In genomic region chr8:120916831-120917435, GRCm38 (mm10) we compare ENCODE assay signal across 21 mouse cellular contexts.
DNase-seq lines count a peak whose midpoint lies in the region; ATAC-seq and TF ChIP-seq lines count a peak whose summit lies in the region.
"Had no signal": no experiment of that assay in that cellular context is flagged by ENCODE, and none has a peak within 500 bp of the region (broad histone marks: within the 10 kb centered on the region; RNA-seq: fewer than 3 reads in every experiment).

No protein-coding gene starts in this region.

- no peaks in the 10 kb centered on the region for H3K9me3 ChIP-seq in liver, embryonic 12.5 days (replicated peaks)
- no peaks in the 10 kb centered on the region for H3K9me3 ChIP-seq in liver, postnatal 0 days (ENCODE audit: low read length)
- H3K9me3 ChIP-seq in intestine, postnatal 0 days (ENCODE audit: control insufficient read depth), result no peaks in the 10 kb centered on the region
- H3K9me3 ChIP-seq: embryonic facial prominence, embryonic 12.5 days; forebrain, embryonic 13.5 days; hindbrain, embryonic 10.5 days had no signal

- H3K4me3 ChIP-seq in liver, embryonic 12.5 days, result no peak overlapping the region
- H3K4me3 ChIP-seq in liver, postnatal 0 days (ENCODE audit: low read depth, low read length), result no peak overlapping the region
- no peak overlapping the region for H3K4me3 ChIP-seq in intestine, postnatal 0 days (ENCODE audit: low read depth, low read length)
- H3K4me3 ChIP-seq: embryonic facial prominence, embryonic 12.5 days; erythroblast, embryonic 14.5 days; forebrain, embryonic 13.5 days; hindbrain, embryonic 10.5 days; left cerebral cortex, adult 2 months had no signal

- no peak for ATAC-seq in cerebellum, adult (ENCODE audit: insufficient number of reproducible peaks, low FRiP score, low TSS enrichment)
- 0 out of 2 replicates have a peak, but pooled peaks have one; percentile 21 for ATAC-seq in liver, embryonic 12.5 days
- ATAC-seq in liver, postnatal 0 days, result no peak
- no peak for ATAC-seq in intestine, postnatal 0 days
- ATAC-seq: forebrain, embryonic 13.5 days had no signal

- H3K27ac ChIP-seq in liver, embryonic 12.5 days, result no peak overlapping the region
- no peak overlapping the region for H3K27ac ChIP-seq in liver, postnatal 0 days (ENCODE audit: low read depth)
- H3K27ac ChIP-seq in intestine, postnatal 0 days (ENCODE audit: low read depth, low read length), result no peak overlapping the region
- H3K27ac ChIP-seq: embryonic facial prominence, embryonic 12.5 days; forebrain, embryonic 13.5 days; hindbrain, embryonic 10.5 days; left cerebral cortex, adult 2 months had no signal

- DNase-seq in cerebellum, postnatal 10 days, result peak; percentile 62 to 69
- DNase-seq in liver, postnatal 0 days, result no peak
- DNase-seq in brain, adult 2 months (ENCODE audit: low read depth, low spot score), result peak; percentile 4
- DNase-seq in lung, postnatal 25 days (ENCODE audit: low spot score), result peak; percentile 72
- no peak for DNase-seq in spleen, adult 18-20 months
- DNase-seq: cerebellum, adult 18-20 months; gastrocnemius, postnatal 36 days; kidney, adult 2 months; kidney, postnatal 14 days; retina, postnatal 1 day; thymus, postnatal 14 days had no signal

- no peak overlapping the region for H3K9ac ChIP-seq in liver, embryonic 12.5 days
- H3K9ac ChIP-seq in liver, postnatal 0 days (replicated peaks), result no peak overlapping the region
- H3K9ac ChIP-seq in intestine, postnatal 0 days (ENCODE audit: low read depth, low read length), result no peak overlapping the region
- H3K9ac ChIP-seq: embryonic facial prominence, embryonic 12.5 days; forebrain, embryonic 13.5 days had no signal

- WGBS in liver, embryonic 12.5 days (ENCODE audit: insufficient replicate concordance), result 31% methylated on average over 14 of the region's 14 CpGs
- 47% methylated on average over 14 of the region's 14 CpGs for WGBS in liver, postnatal 0 days (ENCODE audit: insufficient replicate concordance)
- WGBS in intestine, postnatal 0 days, result 67% methylated on average over 14 of the region's 14 CpGs

- no peak for TF ChIP-seq CTCF in liver, postnatal 0 days (IDR thresholded peaks at IDR 0.05; ENCODE audit: low read depth)
- TF ChIP-seq CTCF in intestine, postnatal 0 days (IDR thresholded peaks at IDR 0.05; ENCODE audit: low read depth), result no peak

- no peaks in the 10 kb centered on the region for H3K36me3 ChIP-seq in liver, embryonic 12.5 days
- no peaks in the 10 kb centered on the region for H3K36me3 ChIP-seq in liver, postnatal 0 days (replicated peaks; ENCODE audit: insufficient read depth, low read length)
- H3K36me3 ChIP-seq in intestine, postnatal 0 days (ENCODE audit: control insufficient read depth, insufficient read depth), result no peaks in the 10 kb centered on the region
- H3K36me3 ChIP-seq: embryonic facial prominence, embryonic 12.5 days; hindbrain, embryonic 10.5 days had no signal

- no peak overlapping the region for H3K4me2 ChIP-seq in liver, embryonic 12.5 days
- H3K4me2 ChIP-seq in liver, postnatal 0 days (ENCODE audit: low read depth, low read length), result no peak overlapping the region
- H3K4me2 ChIP-seq in intestine, postnatal 0 days (replicated peaks; ENCODE audit: low read depth), result no peak overlapping the region
- H3K4me2 ChIP-seq: embryonic facial prominence, embryonic 12.5 days; forebrain, embryonic 13.5 days; liver, embryonic 11.5 days; midbrain, embryonic 11.5 days had no signal

- 0 out of 2 replicates have a peak, but pooled peaks cover 4% of the 10 kb centered on the region for H3K27me3 ChIP-seq in liver, embryonic 12.5 days (replicated peaks)
- no peaks in the 10 kb centered on the region for H3K27me3 ChIP-seq in liver, postnatal 0 days (ENCODE audit: insufficient read depth, low read length)
- H3K27me3 ChIP-seq in intestine, postnatal 0 days (replicated peaks; ENCODE audit: control insufficient read depth, insufficient read depth, low read length), result no peaks in the 10 kb centered on the region
- H3K27me3 ChIP-seq: embryonic facial prominence, embryonic 12.5 days; forebrain, embryonic 13.5 days had no signal

- no peak for TF ChIP-seq EP300 in liver, postnatal 0 days (IDR thresholded peaks at IDR 0.05; ENCODE audit: low read depth)

- H3K4me1 ChIP-seq in liver, embryonic 12.5 days, result no peaks in the 10 kb centered on the region
- H3K4me1 ChIP-seq in liver, postnatal 0 days (ENCODE audit: insufficient read depth), result peaks cover 2% of the 10 kb centered on the region; the same call in 1 of the 2 replicates
- H3K4me1 ChIP-seq in intestine, postnatal 0 days (replicated peaks; ENCODE audit: control insufficient read depth, insufficient read depth, low read length), result no peaks in the 10 kb centered on the region
- H3K4me1 ChIP-seq: forebrain, embryonic 13.5 days had no signal

Comparison
In these comparisons a context has a peak if more than half of its experiments do, and no peak if none do; other contexts are left out.
1. DNase-seq: peak in cerebellum, postnatal 10 days (2 of 2), brain, adult 2 months (single experiment) and lung, postnatal 25 days (single experiment); none in liver, postnatal 0 days (single experiment) and spleen, adult 18-20 months (0 of 2).